Mouse (Mus musculus): Measurements from ENCODE around the gene Add3. TPM values are rescaled to one million over a fixed set of nuclear protein-coding genes. Genes with fewer than 3 reads are reported as not detected.

Gene Add3
- polyA plus RNA-seq, 1 experiment from 2014 or later: 29.5 TPM

DNA sequence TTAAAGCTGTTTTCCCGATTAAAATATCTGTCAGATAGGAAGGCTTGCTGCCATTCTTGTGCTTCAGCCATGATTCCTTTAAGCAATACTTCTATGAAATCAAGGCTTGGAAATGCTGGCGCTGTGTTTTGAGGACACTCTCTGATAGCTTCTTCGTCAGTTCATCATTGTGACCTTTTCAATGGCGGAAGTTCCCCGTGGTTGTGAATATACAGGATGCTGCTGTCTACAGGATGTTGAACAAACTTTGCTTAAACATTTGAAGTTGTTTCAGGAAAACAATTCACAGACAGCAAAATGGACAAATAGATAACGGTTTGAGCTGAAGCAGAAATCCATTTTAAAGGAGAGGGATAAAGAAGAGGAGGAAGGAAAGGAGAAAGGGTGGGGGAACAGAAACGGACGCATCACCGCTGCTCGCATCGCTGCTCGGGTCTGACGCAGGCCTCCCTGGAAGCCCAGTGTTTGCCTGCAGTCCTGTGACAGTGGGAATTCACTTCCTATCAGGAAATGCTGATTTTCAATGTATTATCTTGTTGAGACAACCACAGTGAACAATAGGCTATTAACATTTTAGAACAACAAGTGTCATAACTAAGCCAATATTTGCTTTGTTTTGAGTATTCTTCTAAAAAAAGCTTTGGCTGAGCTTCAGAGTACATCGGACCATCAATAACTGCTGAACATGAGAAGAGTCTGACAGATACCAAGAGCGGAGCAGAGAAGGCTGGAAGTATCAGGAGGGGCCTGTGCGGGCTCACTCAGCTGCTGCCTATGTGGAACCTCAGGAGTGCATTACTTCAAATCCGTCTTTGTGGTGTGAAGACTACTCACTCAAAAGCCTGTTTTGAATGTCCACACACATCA lies 58.7 kb downstream of the Add3 start:
- Histone ChIP-seq H3K36me3 (peaks cover 9% of the 10 kb centered on the region), H3K4me1 (replicated peaks) (peaks cover 47% of the 10 kb centered on the region), H3K9me3 (replicated peaks) (no peaks in the 10 kb centered on the region), H3K27me3 (no peaks in the 10 kb centered on the region), H3K9ac (no peak overlapping the region), H3K27ac (peak overlapping the region; percentile 36; the same call in 1 of the 2 replicates), H3K4me3 (replicated peaks) (no peak overlapping the region), H3K4me2 (no peak overlapping the region)
- ATAC-seq (ENCODE audit: low read depth) (no peak), DNase-seq (no peak)
- WGBS (ENCODE audit: insufficient replicate concordance): 66% methylated on average over 17 of the region's 17 CpGs

DNA sequence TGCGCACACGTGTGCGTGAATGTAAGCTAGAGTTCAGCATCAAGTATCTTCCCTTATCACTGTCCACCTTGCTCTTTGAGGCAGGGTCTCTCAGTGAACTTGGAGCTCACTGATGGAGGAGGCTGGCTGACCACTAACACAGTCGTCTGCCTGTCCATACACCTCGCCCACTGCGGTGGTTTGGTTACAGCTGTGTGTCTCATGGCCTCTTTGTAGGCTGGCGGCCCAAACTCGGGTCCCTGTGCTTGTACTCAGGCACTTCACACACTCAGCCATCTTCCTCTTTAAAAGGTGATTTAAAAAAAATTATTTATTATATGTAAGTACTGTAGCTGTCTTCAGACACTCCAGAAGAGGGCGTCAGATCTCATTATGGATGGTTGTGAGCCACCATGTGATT lies 59.5 kb downstream of the Add3 start:
- no peaks in the 10 kb centered on the region for H3K9me3 ChIP-seq (replicated peaks)
- H3K9ac ChIP-seq: no peak overlapping the region
- 83% methylated on average over 9 of the region's 9 CpGs for WGBS (ENCODE audit: insufficient replicate concordance)
- H3K36me3 ChIP-seq: peaks cover 9% of the 10 kb centered on the region
- ATAC-seq (ENCODE audit: low read depth) (no peak), DNase-seq (no peak)
- no peak overlapping the region for H3K4me2 ChIP-seq
- peaks cover 39% of the 10 kb centered on the region for H3K4me1 ChIP-seq (replicated peaks)
- H3K27me3 ChIP-seq: no peaks in the 10 kb centered on the region
- H3K27ac ChIP-seq: peak overlapping the region; percentile 36
- H3K4me3 ChIP-seq (replicated peaks): no peak overlapping the region

DNA sequence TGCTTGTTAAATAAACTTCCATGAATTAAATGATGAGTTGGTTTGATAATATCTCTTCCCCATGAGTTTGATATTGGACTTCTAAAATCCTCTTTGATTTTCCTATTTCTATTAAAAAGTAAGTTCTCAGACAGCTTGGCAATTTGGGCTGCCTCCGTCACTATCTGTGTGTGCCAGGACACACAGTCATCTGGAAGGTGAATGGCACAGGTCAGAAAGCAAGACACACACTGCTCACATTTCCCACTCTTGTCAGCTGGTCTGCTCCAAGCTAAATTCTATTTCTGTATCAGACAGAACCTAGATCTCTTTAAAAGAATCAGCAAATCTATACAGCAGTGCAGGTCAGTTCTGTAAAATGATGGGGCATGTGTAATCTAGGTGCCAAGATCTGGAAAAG lies 61.9 kb downstream of the Add3 start:
- no peak overlapping the region for H3K9ac ChIP-seq
- H3K27ac ChIP-seq: no peak overlapping the region
- ATAC-seq (ENCODE audit: low read depth): no peak
- H3K9me3 ChIP-seq (replicated peaks): no peaks in the 10 kb centered on the region
- DNase-seq: no peak
- WGBS (ENCODE audit: insufficient replicate concordance): 93% methylated on average over 1 of the region's 1 CpGs
- no peak overlapping the region for H3K4me3 ChIP-seq (replicated peaks)
- H3K4me2 ChIP-seq: no peak overlapping the region
- peaks cover 26% of the 10 kb centered on the region for H3K4me1 ChIP-seq (replicated peaks)
- H3K27me3 ChIP-seq: no peaks in the 10 kb centered on the region
- H3K36me3 ChIP-seq: peaks cover 9% of the 10 kb centered on the region

DNA sequence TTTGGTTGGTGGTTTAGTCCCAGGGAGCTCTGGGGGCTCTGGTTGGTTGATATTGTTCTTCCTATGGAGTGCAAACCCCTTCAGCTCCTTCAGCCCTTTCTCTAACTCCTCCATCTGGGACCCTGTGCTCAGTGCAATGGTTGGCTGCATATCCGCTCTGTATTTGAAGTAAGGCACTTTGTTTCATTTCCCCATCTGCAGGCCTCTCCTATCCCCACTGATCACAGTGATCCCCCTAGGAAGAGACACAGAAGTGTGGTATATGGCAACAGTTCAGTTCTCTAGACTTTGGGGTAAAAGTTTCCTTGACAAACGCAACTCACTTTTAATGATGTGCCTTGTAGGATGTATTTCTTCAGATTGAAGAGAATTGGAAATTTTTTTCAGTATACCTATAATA lies 66.7 kb downstream of the Add3 start:
- Histone ChIP-seq H3K27me3 (no peaks in the 10 kb centered on the region), H3K9me3 (replicated peaks) (no peaks in the 10 kb centered on the region), H3K4me3 (replicated peaks) (no peak overlapping the region), H3K4me2 (no peak overlapping the region), H3K4me1 (replicated peaks) (peaks cover 19% of the 10 kb centered on the region), H3K27ac (no peak overlapping the region), H3K9ac (no peak overlapping the region), H3K36me3 (peaks cover 2% of the 10 kb centered on the region; the same call in 1 of the 2 replicates)
- 78% methylated on average over 2 of the region's 2 CpGs for WGBS (ENCODE audit: insufficient replicate concordance)
- DNase-seq (no peak), ATAC-seq (ENCODE audit: low read depth) (no peak)

DNA sequence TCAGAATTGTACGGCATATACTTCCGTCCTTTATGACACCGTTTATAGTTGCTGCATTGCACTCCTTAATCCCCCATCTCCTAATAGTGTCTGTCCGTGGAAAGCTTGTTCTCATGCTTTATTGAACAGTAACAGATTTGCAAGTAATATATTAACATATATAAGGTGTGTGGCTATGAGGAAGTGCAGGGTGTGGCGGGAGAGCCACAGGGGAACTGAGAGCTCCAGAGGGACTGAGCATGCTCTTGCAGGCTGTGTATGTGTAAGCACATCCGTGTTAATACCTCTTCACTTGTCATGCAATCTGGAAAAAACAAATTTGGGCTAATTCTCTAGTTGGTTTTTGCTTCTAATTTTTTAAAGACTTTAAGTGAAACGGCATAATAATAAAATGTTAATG lies 68.6 kb downstream of the Add3 start:
- WGBS (ENCODE audit: insufficient replicate concordance): 71% methylated on average over 7 of the region's 7 CpGs
- no peak for DNase-seq

DNA sequence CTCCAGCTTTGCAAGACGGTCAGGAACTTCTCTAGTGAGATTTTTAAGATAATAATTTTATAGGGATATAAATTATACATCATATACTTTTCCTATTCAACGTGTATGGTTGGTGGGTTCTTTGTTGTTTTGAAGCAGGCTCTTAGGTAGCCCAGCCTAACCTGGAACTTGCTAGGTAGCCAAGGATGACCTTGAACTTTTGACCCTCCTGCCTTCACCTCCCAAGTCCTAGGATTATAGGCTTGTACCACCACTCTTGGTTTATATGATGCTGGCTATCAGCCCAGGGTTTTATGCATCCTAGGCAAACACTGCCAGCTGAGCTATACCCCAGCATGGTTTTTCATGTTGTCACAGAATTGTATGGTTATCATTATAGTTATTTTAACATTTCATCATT lies 70.0 kb downstream of the Add3 start:
- no peak overlapping the region for H3K4me2 ChIP-seq
- H3K9me3 ChIP-seq (replicated peaks): no peaks in the 10 kb centered on the region
- H3K4me1 ChIP-seq (replicated peaks): peaks cover 24% of the 10 kb centered on the region
- no peak for DNase-seq
- H3K27me3 ChIP-seq: no peaks in the 10 kb centered on the region
- H3K27ac ChIP-seq: no peak overlapping the region
- no peak overlapping the region for H3K9ac ChIP-seq
- WGBS (ENCODE audit: insufficient replicate concordance): 50% methylated on average over 2 of the region's 2 CpGs
- no peak overlapping the region for H3K4me3 ChIP-seq (replicated peaks)
- H3K36me3 ChIP-seq: no peaks in the 10 kb centered on the region
- no peak for ATAC-seq (ENCODE audit: low read depth)

More for the DNA sequence above, 68.6 kb downstream of the Add3 start:
- no peak overlapping the region for H3K27ac ChIP-seq
- no peak overlapping the region for H3K9ac ChIP-seq
- H3K4me3 ChIP-seq (replicated peaks): no peak overlapping the region
- H3K27me3 ChIP-seq: no peaks in the 10 kb centered on the region
- H3K4me2 ChIP-seq: no peak overlapping the region
- ATAC-seq (ENCODE audit: low read depth): no peak
- no peaks in the 10 kb centered on the region for H3K36me3 ChIP-seq
- H3K4me1 ChIP-seq (replicated peaks): peaks cover 24% of the 10 kb centered on the region
- H3K9me3 ChIP-seq (replicated peaks): no peaks in the 10 kb centered on the region

DNA sequence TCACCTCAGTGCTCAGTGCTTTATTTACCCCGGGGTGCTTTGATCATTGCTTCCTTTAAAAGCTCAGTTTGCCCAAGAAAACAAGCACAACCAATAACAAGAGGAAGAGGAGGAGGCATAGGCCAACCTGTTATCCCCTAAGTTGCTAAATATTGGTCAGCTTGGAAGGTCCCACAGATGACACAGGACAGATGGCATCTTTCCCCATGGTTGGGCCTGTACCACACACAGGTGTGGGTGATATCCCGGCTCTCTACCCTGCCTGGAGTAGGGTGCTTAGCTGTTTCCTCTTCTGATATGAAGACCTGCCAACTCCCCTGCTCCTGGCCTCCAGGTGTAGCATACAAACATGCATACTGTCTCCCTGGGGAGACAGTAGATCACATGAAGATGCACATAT lies 75.1 kb downstream of the Add3 start:
- Histone ChIP-seq H3K36me3 (peaks cover 18% of the 10 kb centered on the region), H3K4me2 (no peak overlapping the region), H3K4me3 (replicated peaks) (no peak overlapping the region), H3K27me3 (no peaks in the 10 kb centered on the region), H3K9ac (no peak overlapping the region), H3K4me1 (replicated peaks) (peaks cover 25% of the 10 kb centered on the region), H3K27ac (no peak overlapping the region), H3K9me3 (replicated peaks) (no peaks in the 10 kb centered on the region)
- WGBS (ENCODE audit: insufficient replicate concordance): 67% methylated on average over 2 of the region's 2 CpGs
- ATAC-seq (ENCODE audit: low read depth) (no peak), DNase-seq (no peak)

DNA sequence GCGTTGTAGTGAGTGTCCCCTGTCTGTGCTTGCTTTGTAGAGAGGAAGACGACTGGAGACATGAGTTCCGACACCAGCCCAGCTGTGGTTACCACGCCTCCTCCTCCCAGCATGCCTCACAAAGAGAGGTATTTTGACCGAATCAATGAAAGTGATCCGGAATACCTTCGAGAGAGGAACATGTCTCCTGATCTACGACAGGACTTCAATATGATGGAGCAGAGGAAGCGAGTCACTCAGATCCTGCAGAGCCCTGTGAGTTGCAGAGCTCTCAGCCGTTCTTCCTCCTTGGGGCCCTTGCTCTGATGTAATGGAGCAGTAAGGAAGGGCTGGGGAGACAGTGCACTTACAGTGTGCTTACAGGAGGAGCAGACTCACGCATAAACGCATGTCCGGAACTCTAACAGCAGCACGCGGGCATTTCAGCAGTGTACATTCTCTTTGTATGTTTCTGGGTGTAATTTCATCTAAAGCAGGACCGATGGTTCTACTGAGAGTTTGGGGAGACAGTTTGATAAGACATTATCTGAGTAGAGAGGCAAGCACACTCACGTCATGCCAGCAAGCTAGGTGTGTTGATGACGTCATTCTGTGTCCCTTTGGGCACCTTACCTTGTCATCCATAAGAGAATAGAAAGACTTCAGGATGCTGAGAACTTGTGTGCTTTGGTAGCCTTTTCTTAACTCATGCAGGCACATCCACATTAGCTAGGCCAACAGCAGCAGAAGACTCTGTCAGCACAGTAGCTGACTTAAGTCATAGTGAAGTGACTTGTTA lies 76.7 kb downstream of the Add3 start:
- no peak for ATAC-seq (ENCODE audit: low read depth)
- Histone ChIP-seq H3K4me1 (replicated peaks) (peaks cover 15% of the 10 kb centered on the region), H3K36me3 (peaks cover 18% of the 10 kb centered on the region), H3K4me2 (no peak overlapping the region), H3K9ac (no peak overlapping the region), H3K4me3 (replicated peaks) (no peak overlapping the region), H3K27me3 (no peaks in the 10 kb centered on the region), H3K27ac (no peak overlapping the region), H3K9me3 (replicated peaks) (no peaks in the 10 kb centered on the region)
- DNase-seq: no peak
- WGBS (ENCODE audit: insufficient replicate concordance): 70% methylated on average over 18 of the region's 18 CpGs

DNA sequence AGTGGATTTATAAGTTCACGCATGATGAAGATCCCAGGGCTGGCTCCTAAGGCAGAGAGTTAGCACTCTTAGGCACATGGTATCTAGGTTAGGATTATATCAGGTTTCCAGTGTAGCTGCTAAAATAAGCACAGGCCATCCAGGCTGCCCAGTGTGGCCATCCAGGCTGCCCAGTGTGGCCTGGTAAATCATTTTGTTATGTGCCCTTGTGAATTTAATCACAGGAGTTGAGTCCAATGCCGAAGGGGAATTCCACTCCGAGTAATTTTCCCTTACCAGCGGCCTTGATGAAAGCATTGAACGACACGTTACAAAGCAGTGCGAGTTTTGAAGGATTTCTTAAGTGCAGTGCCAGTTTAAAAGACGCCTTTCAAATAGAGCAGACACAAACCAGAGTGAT lies 77.6 kb downstream of the Add3 start:
- Histone ChIP-seq H3K27me3 (no peaks in the 10 kb centered on the region), H3K27ac (no peak overlapping the region), H3K4me2 (no peak overlapping the region), H3K9me3 (replicated peaks) (no peaks in the 10 kb centered on the region), H3K4me3 (replicated peaks) (no peak overlapping the region), H3K9ac (no peak overlapping the region), H3K4me1 (replicated peaks) (peaks cover 9% of the 10 kb centered on the region), H3K36me3 (peaks cover 18% of the 10 kb centered on the region)
- 81% methylated on average over 8 of the region's 8 CpGs for WGBS (ENCODE audit: insufficient replicate concordance)
- DNase-seq (no peak), ATAC-seq (ENCODE audit: low read depth) (no peak)

DNA sequence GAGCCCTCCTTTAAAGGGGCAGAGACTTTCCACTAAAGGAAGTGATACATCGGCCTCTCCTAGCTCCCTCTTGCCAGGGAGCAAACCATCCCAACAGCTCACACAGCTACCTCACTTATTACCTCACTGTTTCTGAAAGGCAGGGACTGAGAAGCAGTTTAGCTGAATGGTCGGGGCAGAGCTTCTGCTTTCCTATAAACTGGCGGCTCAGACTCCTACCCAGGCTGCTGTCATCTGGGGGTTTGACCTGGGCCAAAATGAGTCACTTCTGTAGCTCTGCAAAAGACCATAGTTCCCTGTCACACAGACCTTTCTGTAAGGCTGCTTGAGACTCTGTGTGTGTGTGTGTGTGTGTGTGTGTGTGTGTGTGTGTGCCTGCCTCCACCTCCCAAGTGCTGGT lies 79.1 kb downstream of the Add3 start:
- no peak overlapping the region for H3K4me2 ChIP-seq
- no peak overlapping the region for H3K27ac ChIP-seq
- peaks cover 18% of the 10 kb centered on the region for H3K36me3 ChIP-seq
- ATAC-seq (ENCODE audit: low read depth) (no peak), DNase-seq (no peak)
- no peaks in the 10 kb centered on the region for H3K9me3 ChIP-seq (replicated peaks)
- peaks cover 9% of the 10 kb centered on the region for H3K4me1 ChIP-seq (replicated peaks)
- no peak overlapping the region for H3K9ac ChIP-seq
- H3K4me3 ChIP-seq (replicated peaks): no peak overlapping the region
- H3K27me3 ChIP-seq: no peaks in the 10 kb centered on the region
- 68% methylated on average over 3 of the region's 3 CpGs for WGBS (ENCODE audit: insufficient replicate concordance)

DNA sequence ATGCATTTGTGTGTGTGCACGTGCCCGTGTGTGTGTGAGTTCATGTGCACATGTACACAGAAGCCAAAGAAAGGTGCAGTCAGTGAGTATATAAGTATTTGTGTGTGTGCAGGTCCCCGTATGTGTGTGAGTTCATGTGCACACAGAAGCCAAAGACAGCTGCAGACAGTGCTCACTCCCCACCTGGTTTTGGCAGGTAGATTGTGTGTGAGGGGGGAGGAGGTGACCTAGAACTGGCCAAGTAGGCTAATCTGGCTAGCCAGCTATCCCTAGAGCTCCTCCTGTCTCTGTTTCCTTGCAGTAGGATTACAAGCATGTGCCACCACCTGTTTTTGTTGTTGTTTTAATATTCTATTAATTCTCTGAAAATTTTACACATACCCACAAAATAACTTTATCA lies 80.9 kb downstream of the Add3 start:
- no peaks in the 10 kb centered on the region for H3K9me3 ChIP-seq (replicated peaks)
- H3K4me3 ChIP-seq (replicated peaks): no peak overlapping the region
- WGBS (ENCODE audit: insufficient replicate concordance): 86% methylated on average over 3 of the region's 3 CpGs
- DNase-seq: no peak
- no peak overlapping the region for H3K4me2 ChIP-seq
- H3K27ac ChIP-seq: no peak overlapping the region
- H3K27me3 ChIP-seq: no peaks in the 10 kb centered on the region
- peaks cover 23% of the 10 kb centered on the region for H3K4me1 ChIP-seq (replicated peaks)
- H3K9ac ChIP-seq: no peak overlapping the region
- no peak for ATAC-seq (ENCODE audit: low read depth)
- H3K36me3 ChIP-seq: peaks cover 18% of the 10 kb centered on the region
